9 mouse cellular contexts compared by ENCODE assay signal in genomic region chr17:46084091-46084501, GRCm38 (mm10). TPM values are rescaled to one million over a fixed set of nuclear protein-coding genes. Genes with fewer than 3 reads are reported as not detected.
A peak's percentile ranks its signal among the peaks of the same experiment; 100 is the strongest.
DNase-seq lines count a peak whose midpoint lies in the region; ATAC-seq lines count a peak whose summit lies in the region.
"Had no signal": no experiment of that assay in that cellular context is flagged by ENCODE, and none has a peak within 500 bp of the region (broad histone marks: within the 10 kb centered on the region; RNA-seq: fewer than 3 reads in every experiment).

No protein-coding gene starts in this region.

- no peaks in the 10 kb centered on the region for H3K36me3 ChIP-seq in hindbrain, embryonic 14.5 days (replicated peaks; ENCODE audit: control insufficient read depth, insufficient read depth)
- H3K36me3 ChIP-seq in lung, embryonic 16.5 days (ENCODE audit: control insufficient read depth, insufficient read depth, low read length) = no peaks in the 10 kb centered on the region

- 7% methylated on average over 10 of the region's 10 CpGs for WGBS in hindbrain, embryonic 14.5 days
- 2% methylated on average over 9 of the region's 10 CpGs for WGBS in lung, embryonic 16.5 days

- H3K9me3 ChIP-seq in hindbrain, embryonic 14.5 days (ENCODE audit: control insufficient read depth, low read length) = 0 out of 2 replicates have a peak, but pooled peaks cover under 1% of the 10 kb centered on the region
- H3K9me3 ChIP-seq in lung, embryonic 16.5 days (ENCODE audit: control insufficient read depth, low read length) = peaks cover under 1% of the 10 kb centered on the region; the same call in 1 of the 2 replicates

- H3K27ac ChIP-seq in hindbrain, embryonic 14.5 days = peak overlapping the region; percentile 57
- H3K27ac ChIP-seq in lung, embryonic 16.5 days (ENCODE audit: low read length) = peak overlapping the region; percentile 95

- H3K27me3 ChIP-seq in hindbrain, embryonic 14.5 days (ENCODE audit: control insufficient read depth, insufficient read depth, low read length) = no peaks in the 10 kb centered on the region
- H3K27me3 ChIP-seq in lung, embryonic 16.5 days (ENCODE audit: control insufficient read depth, insufficient read depth, low read depth, low read length) = no peaks in the 10 kb centered on the region

- H3K4me2 ChIP-seq in hindbrain, embryonic 14.5 days (replicated peaks) = peak overlapping the region; percentile 25
- peak overlapping the region; percentile 52 for H3K4me2 ChIP-seq in lung, embryonic 16.5 days (ENCODE audit: low read depth, low read length)

- no peak overlapping the region for H3K4me3 ChIP-seq in hindbrain, embryonic 14.5 days (replicated peaks; ENCODE audit: low read length)
- H3K4me3 ChIP-seq in lung, embryonic 16.5 days (ENCODE audit: low read length) = peak overlapping the region; percentile 24
- H3K4me3 ChIP-seq: megakaryocyte, embryonic 14.5 days had no signal

- H3K4me1 ChIP-seq in hindbrain, embryonic 14.5 days (replicated peaks; ENCODE audit: control insufficient read depth, insufficient read depth, low read length) = peaks cover 12% of the 10 kb centered on the region; the same call in 1 of the 2 replicates
- H3K4me1 ChIP-seq in lung, embryonic 16.5 days (replicated peaks; ENCODE audit: control insufficient read depth, insufficient read depth, low read length) = peaks cover 43% of the 10 kb centered on the region

- DNase-seq in MEL-GATA-1-ER (ENCODE audit: extremely low read depth, low read depth) = peak; percentile 16
- peak; percentile 95 to 98 for DNase-seq in cerebellum, postnatal 10 days
- peak; percentile 85 for DNase-seq in gastrocnemius, postnatal 10 days
- peak; percentile 85 for DNase-seq in hindbrain, embryonic 14.5 days (ENCODE audit: low spot score)
- peak; percentile 75 to 83 for DNase-seq in layer of hippocampus, postnatal 14 days (ENCODE audit: low spot score in 2 of 2)
- DNase-seq in right cerebral cortex, adult 2 months (ENCODE audit: low spot score in 2 of 2) = peak; percentile 60 to 61

- no peak overlapping the region for H3K9ac ChIP-seq in hindbrain, embryonic 14.5 days
- peak overlapping the region; percentile 59 for H3K9ac ChIP-seq in lung, embryonic 16.5 days (ENCODE audit: low read length)

- peak; percentile 89 for ATAC-seq in hindbrain, embryonic 14.5 days (ENCODE audit: low FRiP score)
- peak; percentile 96 for ATAC-seq in lung, embryonic 16.5 days (ENCODE audit: low read depth)
- ATAC-seq in monocyte, adult 5-6 weeks (replicated peaks; ENCODE audit: insufficient number of reproducible peaks, low FRiP score, low TSS enrichment, poor library complexity, severe bottlenecking) = no peak

RNA-seq across cellular contexts. Expression of gene Mrps18a, which starts 26.7 kb away (rescaled TPM):
- 10 to 100 TPM; 62.6 to 63.8 TPM for total RNA-seq in gastrocnemius, postnatal 10 days (2021)
- polyA plus RNA-seq in hindbrain, embryonic 14.5 days (2014; fragmentation: Nextera tagmentation; extraction: Ambion mirVana) = 143 and 148 TPM in 2 replicates
- 10 to 100 TPM; 77.4 to 79.2 TPM for total RNA-seq in layer of hippocampus, postnatal 14 days (2021)
- 134 and 138 TPM in 2 replicates for polyA plus RNA-seq in lung, embryonic 16.5 days (2015; fragmentation: Nextera tagmentation; extraction: Ambion mirVana)
- 32.5 to 38.0 TPM (median 35.9 TPM) in 3 replicates for total RNA-seq in monocyte, adult 5-6 weeks (2017)

RNA-seq across cellular contexts. Expression of gene Vegfa, which starts 51.9 kb away (rescaled TPM):
- 100 to 1,000 TPM in 1 of 2 experiments, 10 to 100 TPM in 1; 73.8 to 125 TPM for total RNA-seq in gastrocnemius, postnatal 10 days (2021)
- 4.1 and 6.5 TPM in 2 replicates for polyA plus RNA-seq in hindbrain, embryonic 14.5 days (2014; fragmentation: Nextera tagmentation; extraction: Ambion mirVana)
- 10 to 100 TPM; 79.6 to 96.5 TPM for total RNA-seq in layer of hippocampus, postnatal 14 days (2021)
- polyA plus RNA-seq in lung, embryonic 16.5 days (2015; fragmentation: Nextera tagmentation; extraction: Ambion mirVana) = 4.5 and 5.7 TPM in 2 replicates
- 16.5 to 56.6 TPM (median 24.3 TPM) in 3 replicates for total RNA-seq in monocyte, adult 5-6 weeks (2017)

RNA-seq across cellular contexts. Expression of gene Rsph9, which starts 59.9 kb away (rescaled TPM):
- under 1 TPM; 0.49 to 0.84 TPM for total RNA-seq in gastrocnemius, postnatal 10 days (2021)
- 50.3 and 52.5 TPM in 2 replicates for polyA plus RNA-seq in hindbrain, embryonic 14.5 days (2014; fragmentation: Nextera tagmentation; extraction: Ambion mirVana)
- 10 to 100 TPM; 27.4 to 28.5 TPM for total RNA-seq in layer of hippocampus, postnatal 14 days (2021)
- polyA plus RNA-seq in lung, embryonic 16.5 days (2015; fragmentation: Nextera tagmentation; extraction: Ambion mirVana) = 23.7 and 26.8 TPM in 2 replicates
- total RNA-seq in monocyte, adult 5-6 weeks (2017) = 1.5 TPM in 1 of 3 replicates, not detected in the others

Comparison
In these comparisons a context has a peak if more than half of its experiments do, and no peak if none do; other contexts are left out.
1. DNase-seq: peak in every context shown above with its lines; median percentile 96 in cerebellum, postnatal 10 days; 85 in gastrocnemius, postnatal 10 days; 85 in hindbrain, embryonic 14.5 days; 79 in layer of hippocampus, postnatal 14 days; 60 in right cerebral cortex, adult 2 months; 16 in MEL-GATA-1-ER.
2. RNA of gene Rsph9, which starts 59.9 kb away (total RNA-seq): 27.4 to 28.5 TPM in layer of hippocampus, postnatal 14 days; 0.49 to 0.84 TPM in gastrocnemius, postnatal 10 days and 1.5 TPM in monocyte, adult 5-6 weeks; every median in the first group is over 10 times any median in the second.